8 mouse cellular contexts compared by ENCODE assay signal in the genomic region with DNA sequence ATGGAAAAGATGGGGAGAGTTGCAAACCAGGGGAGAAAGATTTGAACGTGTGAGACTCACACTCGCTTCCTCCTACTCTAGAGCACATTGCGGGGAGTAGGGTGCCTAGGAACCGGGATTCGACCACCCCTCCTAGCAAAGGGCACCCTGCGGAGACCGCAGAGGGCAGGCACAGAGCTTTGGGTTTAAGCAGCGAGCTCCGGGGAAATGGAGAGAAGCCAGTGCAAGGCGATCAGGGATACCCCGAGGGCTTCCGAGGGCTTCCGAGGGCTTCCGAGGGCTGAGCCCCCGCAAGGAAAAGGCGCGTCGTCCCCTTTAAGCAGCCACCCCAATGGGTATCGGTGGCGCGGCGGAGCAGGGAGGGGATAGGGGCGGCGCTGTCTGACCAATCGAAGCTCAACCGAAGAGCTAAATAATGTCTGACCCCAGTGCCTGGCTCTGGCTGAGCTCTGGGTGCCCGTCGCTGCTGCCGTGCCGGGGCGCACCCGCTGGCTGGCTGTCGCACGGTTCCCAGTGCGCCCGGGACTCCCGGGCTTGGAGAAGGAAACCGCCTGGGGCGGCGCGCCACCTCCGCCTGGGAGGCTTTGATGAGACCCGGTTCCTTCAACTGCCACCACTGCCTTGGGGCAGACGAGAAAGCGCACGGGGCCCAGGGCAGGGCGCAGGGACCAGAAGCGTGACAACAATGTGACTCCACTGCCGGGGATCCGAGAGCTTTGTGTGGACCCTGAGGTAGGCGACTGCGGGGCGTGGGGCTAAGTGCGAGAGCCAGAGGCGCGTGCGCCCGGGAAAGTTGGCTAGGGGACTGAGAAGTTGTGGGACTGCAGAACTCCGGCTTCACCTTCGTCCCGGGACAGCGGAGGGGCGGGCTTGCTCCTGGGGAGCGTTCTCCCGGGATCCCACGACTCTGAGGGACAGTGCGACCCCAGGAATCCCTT. TPM values are rescaled to one million over a fixed set of nuclear protein-coding genes. Genes with fewer than 3 reads are reported as not detected.
DNase-seq lines count a peak whose midpoint lies in the region; ATAC-seq and TF ChIP-seq lines count a peak whose summit lies in the region.

No protein-coding gene starts in this region.

- ATAC-seq in forebrain, embryonic 13.5 days: peak; percentile 61
- ATAC-seq in hindbrain, embryonic 13.5 days (ENCODE audit: low FRiP score): peak; percentile 75
- ATAC-seq in stomach, postnatal 0 days (ENCODE audit: low FRiP score, low TSS enrichment): peak; percentile 53; the same call in 1 of the 2 replicates

- peaks cover 83% of the 10 kb centered on the region for H3K27me3 ChIP-seq in forebrain, embryonic 13.5 days
- peaks cover 28% of the 10 kb centered on the region for H3K27me3 ChIP-seq in hindbrain, embryonic 13.5 days
- H3K27me3 ChIP-seq in stomach, postnatal 0 days (ENCODE audit: control insufficient read depth, insufficient read depth, low read length): no peaks in the 10 kb centered on the region

- H3K36me3 ChIP-seq in forebrain, embryonic 13.5 days (ENCODE audit: poor library complexity, severe bottlenecking): no peaks in the 10 kb centered on the region
- no peaks in the 10 kb centered on the region for H3K36me3 ChIP-seq in hindbrain, embryonic 13.5 days
- no peaks in the 10 kb centered on the region for H3K36me3 ChIP-seq in stomach, postnatal 0 days (ENCODE audit: control insufficient read depth, insufficient read depth, low read length)

- intact Hi-C loops in left cerebral cortex, postnatal 36 days (cut with DNase I): loop anchor here (2.0 to 10.0 kb wide), 8 partner anchors 15 to 1579 kb away; partner anchors contain the start of genes Kif18a, Lin7c and Mettl15

- peak overlapping the region; percentile 60 for H3K9ac ChIP-seq in forebrain, embryonic 13.5 days
- H3K9ac ChIP-seq in hindbrain, embryonic 13.5 days: peak overlapping the region; percentile 70
- H3K9ac ChIP-seq in stomach, postnatal 0 days (ENCODE audit: low read length): peak overlapping the region; percentile 48

- DNase-seq in Muller cell, postnatal 12 days (ENCODE audit: inconsistent ontology term): peak; percentile 91
- DNase-seq in brain, embryonic 14.5 days (ENCODE audit: low read depth): peak; percentile 72
- peak; percentile 42 to 66 for DNase-seq in left cerebral cortex, postnatal 36 days (ENCODE audit: low spot score in 2 of 2)
- peak; percentile 62 for DNase-seq in mesoderm, embryonic 11.5 days (ENCODE audit: low read depth, low spot score)
- DNase-seq in stomach, postnatal 0 days (ENCODE audit: low spot score): peak; percentile 43
- DNase-seq in thymus, postnatal 14 days: no peak

- H3K4me1 ChIP-seq in forebrain, embryonic 13.5 days: peaks cover 42% of the 10 kb centered on the region
- peaks cover 42% of the 10 kb centered on the region for H3K4me1 ChIP-seq in hindbrain, embryonic 13.5 days (replicated peaks)
- H3K4me1 ChIP-seq in stomach, postnatal 0 days (replicated peaks; ENCODE audit: control insufficient read depth, insufficient read depth): no peaks in the 10 kb centered on the region

- WGBS in forebrain, embryonic 13.5 days: under 1% methylated on average over 67 of the region's 67 CpGs
- under 1% methylated on average over 64 of the region's 67 CpGs for WGBS in hindbrain, embryonic 13.5 days
- WGBS in stomach, postnatal 0 days: under 1% methylated on average over 66 of the region's 67 CpGs

- H3K4me2 ChIP-seq in forebrain, embryonic 13.5 days: peak overlapping the region; percentile 82
- peak overlapping the region; percentile 74 for H3K4me2 ChIP-seq in hindbrain, embryonic 13.5 days
- H3K4me2 ChIP-seq in stomach, postnatal 0 days (replicated peaks; ENCODE audit: low read depth): peak overlapping the region; percentile 79

- peak overlapping the region; percentile 50 for H3K4me3 ChIP-seq in forebrain, embryonic 13.5 days
- H3K4me3 ChIP-seq in hindbrain, embryonic 13.5 days: peak overlapping the region; percentile 54
- peak overlapping the region; percentile 56 for H3K4me3 ChIP-seq in stomach, postnatal 0 days (ENCODE audit: low read depth, low read length)

- TF ChIP-seq EP300 in stomach, postnatal 0 days (optimal IDR thresholded peaks at IDR 0.05): no peak

- H3K9me3 ChIP-seq in forebrain, embryonic 13.5 days (replicated peaks): no peaks in the 10 kb centered on the region
- H3K9me3 ChIP-seq in hindbrain, embryonic 13.5 days: no peaks in the 10 kb centered on the region
- no peaks in the 10 kb centered on the region for H3K9me3 ChIP-seq in stomach, postnatal 0 days (ENCODE audit: control insufficient read depth, low read length)

- TF ChIP-seq CTCF in brain, embryonic 14.5 days (IDR thresholded peaks at IDR 0.05; ENCODE audit: borderline replicate concordance, extremely low read depth, insufficient read depth, insufficient read length): no peak
- 0 out of 2 replicates have a peak, but pooled peaks have one; percentile 21 for TF ChIP-seq CTCF in stomach, postnatal 0 days (IDR thresholded peaks at IDR 0.05; ENCODE audit: low read depth)

- TF ChIP-seq POLR2A in brain, embryonic 14.5 days (IDR thresholded peaks at IDR 0.05; ENCODE audit: borderline replicate concordance, extremely low read depth, insufficient read depth, insufficient read length, poor library complexity, severe bottlenecking): no peak

- H3K27ac ChIP-seq in forebrain, embryonic 13.5 days: no peak overlapping the region
- H3K27ac ChIP-seq in hindbrain, embryonic 13.5 days: 0 out of 2 replicates have a peak overlapping the region, but pooled peaks have one; percentile 9
- H3K27ac ChIP-seq in stomach, postnatal 0 days (replicated peaks): no peak overlapping the region

RNA-seq across cellular contexts. Expression of gene Bdnf, which starts 18.9 kb away (rescaled TPM):
- 1.7 and 2.3 TPM in 2 replicates for polyA plus RNA-seq in brain, embryonic 14.5 days (2012; rRNA removed)
- polyA plus RNA-seq in forebrain, embryonic 13.5 days (2015; fragmentation: Nextera tagmentation; extraction: Ambion mirVana): 0.74 and 1.2 TPM in 2 replicates
- 3.6 and 4.0 TPM in 2 replicates for polyA plus RNA-seq in hindbrain, embryonic 13.5 days (2015; fragmentation: Nextera tagmentation; extraction: Ambion mirVana)
- 10 to 100 TPM; 26.9 to 30.3 TPM for total RNA-seq in left cerebral cortex, postnatal 36 days (2021)
- polyA plus RNA-seq in stomach, postnatal 0 days (2015; fragmentation: Nextera tagmentation; extraction: Ambion mirVana): 2.0 and 2.1 TPM in 2 replicates
